Mouse (Mus musculus) ES-CJ7 (cell line): ENCODE measurements around the gene Tbl1xr1.

Experiments
- DNase-seq: peaks from one replicate; pipeline ENCODE4 v3.0.0; 2011; ENCODE audit warnings: low read depth, low spot score

Tbl1xr1 gene

DNA sequence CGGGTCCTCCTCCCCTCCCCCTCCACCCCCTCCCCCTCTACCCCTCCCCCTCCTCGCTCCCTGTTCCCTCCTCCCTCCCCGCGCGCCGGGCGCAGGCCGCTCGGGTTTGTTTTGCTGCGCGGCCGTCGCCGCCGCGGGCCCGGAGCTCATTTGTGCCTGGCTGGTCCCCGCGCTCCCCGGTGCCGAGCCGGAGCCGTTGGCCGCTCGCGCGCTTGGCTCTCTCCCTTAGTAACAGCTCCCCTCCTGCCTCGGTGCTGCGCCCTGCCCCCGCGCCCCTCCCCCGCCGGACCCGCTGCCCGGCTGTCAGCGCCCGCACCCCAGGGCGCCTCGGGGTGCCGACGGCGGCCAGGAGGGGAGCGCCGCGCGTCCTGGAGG lies at the start of gene Tbl1xr1:
TSS of gene Tbl1xr1 (plus strand) at position 92 of the 375 bp plus-strand sequence.
- no peak for DNase-seq

DNA sequence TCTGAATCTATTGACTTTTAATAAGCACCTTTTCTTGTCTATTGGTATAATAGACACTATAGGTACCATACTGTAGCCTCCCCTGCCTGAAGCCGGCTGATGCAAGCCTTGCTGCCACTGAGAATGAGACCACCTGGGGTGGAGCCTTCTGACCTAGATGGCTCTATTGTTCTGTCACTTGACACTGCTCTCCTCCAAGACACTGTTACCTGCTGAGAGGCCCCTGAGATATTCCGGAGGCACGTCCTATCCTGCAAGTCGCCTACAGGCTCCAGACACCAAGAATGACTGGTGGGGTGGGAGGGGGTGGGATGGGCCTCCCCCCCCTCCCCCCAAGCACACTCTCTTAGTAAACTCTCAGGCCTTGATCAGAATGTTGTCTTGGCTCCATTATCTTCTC lies 38.4 kb upstream of the Tbl1xr1 start:
- peak; percentile 99 for DNase-seq

DNA sequence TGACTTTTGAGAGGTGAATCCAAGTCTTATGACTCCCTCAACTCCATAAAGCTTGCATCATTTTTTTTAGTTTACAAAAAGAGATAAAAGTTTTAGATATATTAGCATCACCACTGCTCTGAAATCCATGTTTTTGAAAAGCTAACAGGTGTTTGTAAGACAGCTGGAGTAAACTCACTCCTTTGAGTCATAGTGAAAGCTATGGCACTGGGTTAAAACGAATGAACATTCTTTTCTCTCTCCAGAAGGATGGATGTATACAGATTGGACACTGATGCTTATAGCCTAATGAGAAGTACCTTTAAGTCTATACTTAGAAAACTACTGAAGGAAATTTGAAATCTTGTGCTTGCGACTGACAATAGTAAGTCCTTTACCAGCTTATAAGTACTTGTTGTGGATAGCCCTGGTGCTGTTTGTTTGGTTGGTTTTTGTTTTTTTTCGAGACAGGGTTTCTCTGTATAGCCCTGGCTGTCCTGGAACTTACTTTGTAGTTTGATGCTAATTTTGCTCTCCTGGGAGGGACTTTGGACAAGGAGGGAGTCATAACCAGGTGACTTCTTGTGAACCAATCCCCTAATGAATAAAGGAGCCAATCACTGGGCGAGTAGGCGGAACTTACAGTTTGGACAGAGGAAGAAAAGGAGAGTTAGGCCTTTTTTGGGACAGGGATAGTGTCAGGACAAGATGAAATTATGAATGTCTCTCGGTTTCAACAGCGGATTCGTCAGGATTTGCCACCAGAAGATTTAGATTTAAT lies 37.2 kb upstream of the Tbl1xr1 start:
- peak; percentile 72 for DNase-seq

DNA sequence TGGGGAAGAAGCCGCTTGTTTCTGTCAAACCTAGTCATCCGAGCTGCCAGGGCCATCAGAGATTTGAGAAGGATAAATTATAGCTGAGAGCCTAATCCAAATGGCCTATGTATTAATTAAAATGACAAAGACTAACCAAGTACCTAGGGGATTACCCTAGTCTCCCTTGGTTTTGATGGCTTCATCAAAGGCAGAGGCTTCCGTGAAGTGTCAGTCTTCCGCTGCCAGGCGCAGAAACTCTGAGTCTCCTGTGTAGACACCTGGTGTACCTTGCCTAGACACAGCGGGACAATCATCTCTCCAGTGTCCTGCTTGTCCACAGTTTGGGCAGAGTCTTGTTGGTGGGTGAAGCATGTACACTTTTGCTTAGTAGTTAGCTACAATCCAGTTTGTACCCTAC lies 35.8 kb upstream of the Tbl1xr1 start:
- peak; percentile 36 for DNase-seq

DNA sequence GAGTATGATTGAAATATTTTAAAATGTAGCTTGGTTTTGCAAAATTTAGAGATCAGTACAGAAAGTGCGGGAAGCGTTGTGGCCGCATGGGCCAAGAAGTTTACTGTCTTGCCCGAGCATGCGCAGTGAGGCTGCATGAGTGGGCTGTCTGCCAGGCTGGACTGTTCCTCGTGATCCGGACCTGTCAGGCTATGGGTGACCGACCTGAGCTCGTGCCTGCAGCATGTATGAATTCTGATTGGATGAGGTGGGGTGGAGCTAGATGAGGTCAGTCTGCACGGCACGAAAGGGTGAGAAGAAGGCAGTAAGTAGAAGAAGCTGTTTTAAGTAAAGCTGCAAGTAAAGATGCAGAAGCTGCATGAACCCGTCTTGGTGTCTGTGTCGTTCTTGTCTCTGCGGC lies 29.2 kb upstream of the Tbl1xr1 start:
- peak; percentile 52 for DNase-seq

DNA sequence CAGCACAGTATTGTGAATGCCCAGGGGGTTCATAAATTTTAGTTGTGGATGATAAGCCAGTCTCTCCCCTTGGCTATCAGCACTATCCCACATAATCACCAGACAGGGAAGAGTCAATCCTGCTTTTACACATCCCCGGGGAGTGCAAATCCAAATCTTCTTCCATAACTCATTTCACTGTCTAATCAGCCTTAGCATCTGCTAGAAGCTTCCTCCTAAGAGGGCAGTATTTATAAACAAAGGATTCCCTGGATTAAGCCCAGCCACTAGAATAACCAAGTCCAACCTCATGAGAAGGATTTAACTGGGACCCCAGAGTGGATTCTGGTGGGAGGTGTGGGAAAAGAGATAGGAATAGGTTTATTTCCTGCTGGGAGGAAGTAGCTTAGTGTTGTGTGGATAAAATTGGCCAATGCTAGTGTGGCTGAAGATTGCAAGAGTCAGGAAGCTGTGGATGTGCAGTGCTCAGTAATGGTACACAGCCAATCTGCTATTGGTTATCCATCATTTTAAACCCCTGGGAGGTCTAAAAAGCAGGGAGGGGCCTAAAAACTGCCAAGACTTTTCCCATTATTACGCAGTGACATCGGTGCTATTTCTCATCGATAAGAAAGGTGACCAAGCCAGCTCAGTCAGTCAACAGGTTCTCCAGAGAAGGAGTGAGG lies 19.7 kb upstream of the Tbl1xr1 start:
- DNase-seq, result no peak

DNA sequence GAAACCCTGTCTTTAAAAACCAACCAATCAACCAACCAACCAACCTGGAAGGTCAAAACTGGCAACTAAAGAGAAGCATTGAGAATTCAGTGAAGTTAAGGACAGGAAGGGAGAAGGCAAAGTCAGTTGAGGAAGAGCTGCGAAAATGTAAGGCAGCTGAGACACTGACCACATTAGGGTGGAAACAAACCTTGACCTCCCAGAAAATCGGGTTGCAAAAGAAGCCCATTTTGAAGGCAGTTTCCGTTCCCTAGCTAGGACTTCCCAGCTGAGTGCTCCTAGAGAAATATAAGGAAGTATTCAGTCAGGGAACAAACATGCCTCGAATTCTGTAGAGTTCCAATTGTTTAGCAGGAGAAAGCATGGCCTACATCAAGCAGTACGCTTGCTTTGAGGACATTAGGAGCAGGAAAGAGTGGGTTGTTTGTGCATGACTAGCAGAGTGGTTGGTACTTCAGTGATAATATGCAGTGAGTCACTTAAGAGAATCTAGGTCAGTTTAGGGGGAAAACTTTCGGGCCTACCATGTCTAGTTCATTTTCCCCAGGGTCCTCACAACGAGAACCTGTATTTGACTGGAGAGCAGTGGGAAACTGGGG lies 18.1 kb upstream of the Tbl1xr1 start:
- no peak for DNase-seq

DNA sequence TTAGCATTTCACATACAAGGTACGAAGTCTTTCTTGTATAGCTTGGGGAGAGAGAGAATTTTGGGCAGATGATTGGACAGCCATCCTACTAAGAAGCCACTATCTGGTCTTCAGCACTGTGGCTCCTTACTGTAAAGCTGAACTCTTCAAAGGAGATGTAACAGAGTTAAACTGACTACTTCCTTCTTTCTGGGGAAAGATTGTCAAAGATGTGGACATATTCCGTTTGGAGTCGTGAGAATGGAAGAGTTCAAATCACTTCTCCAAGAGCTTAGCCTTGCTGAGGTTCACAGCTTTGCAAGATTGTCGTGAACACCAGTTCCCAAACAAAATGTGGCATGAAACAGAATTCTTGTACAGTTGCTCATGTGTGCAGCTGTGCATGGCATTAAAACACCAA lies 15.3 kb upstream of the Tbl1xr1 start:
- no peak for DNase-seq

DNA sequence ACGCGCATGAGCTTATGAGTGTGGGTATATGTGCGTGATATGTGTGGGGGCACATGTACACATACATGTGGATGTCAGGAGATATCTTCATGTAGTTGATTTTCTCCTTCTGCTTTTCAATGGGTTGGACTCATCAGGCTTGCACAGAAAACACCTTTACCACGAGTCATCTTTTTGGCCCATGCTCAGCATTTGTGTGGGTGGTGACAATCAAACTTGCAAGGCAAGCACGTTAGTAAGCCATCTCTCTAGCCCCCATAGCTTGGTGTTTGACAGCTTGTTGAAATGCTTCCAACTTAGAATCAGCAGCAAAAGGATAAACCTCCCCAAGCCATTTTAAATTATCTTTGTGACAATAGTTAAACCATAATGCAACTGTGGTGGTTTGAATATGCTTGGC lies 7.8 kb upstream of the Tbl1xr1 start:
- DNase-seq, result no peak

DNA sequence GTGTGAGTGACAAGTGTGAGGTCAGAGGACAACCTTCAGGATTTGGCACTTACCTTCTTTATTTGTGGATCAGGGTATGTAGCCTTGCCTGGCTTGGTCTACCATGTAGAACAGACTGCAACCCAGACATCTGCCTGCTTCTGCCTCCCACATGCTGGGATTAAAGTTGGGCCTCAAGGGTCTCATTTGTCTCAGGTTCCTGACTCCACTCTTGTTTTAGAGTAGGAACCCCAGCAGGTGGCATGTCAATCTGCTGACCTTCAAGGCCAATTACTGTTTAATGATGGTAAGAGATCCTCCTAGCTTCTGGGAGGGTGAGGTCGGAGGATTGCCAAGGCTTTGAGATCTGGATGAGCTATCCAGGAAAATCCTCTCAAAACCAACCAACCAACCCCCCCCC lies 2.5 kb upstream of the Tbl1xr1 start:
- peak; percentile 78 for DNase-seq

DNA sequence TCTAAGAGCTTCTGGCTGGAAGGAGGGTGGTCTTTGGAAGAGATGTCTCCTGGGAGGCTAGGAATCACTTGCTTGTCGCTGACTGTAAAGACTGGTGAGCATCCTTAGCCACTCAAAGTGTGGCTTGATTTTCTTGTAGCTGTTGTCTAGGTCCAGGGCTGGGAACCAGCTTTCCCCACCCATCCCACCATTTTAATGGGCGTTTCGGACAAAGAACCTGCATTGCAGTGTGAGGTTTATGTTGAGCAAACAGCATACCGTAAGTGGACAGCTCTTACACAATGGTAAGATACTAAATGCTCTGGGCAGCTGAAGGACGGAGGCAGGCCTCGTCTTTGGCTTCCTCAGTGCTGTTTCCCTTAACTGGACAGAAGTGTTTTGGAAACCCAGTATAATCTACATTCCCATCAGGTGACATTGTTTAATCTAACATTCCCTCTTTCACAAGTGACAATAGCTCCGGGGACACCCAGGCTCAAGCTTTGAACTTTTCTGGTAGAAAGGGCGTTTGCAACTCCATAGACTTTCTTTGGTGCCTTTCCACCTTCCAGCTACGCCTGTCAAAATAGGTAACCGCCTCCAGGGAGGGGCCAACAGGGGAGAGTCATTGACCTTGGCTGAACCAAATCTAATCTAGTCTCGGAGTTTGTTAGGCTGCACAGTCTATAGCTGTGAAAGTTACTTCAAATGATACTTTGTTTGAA lies 1.7 kb upstream of the Tbl1xr1 start:
- peak; percentile 92 for DNase-seq

DNA sequence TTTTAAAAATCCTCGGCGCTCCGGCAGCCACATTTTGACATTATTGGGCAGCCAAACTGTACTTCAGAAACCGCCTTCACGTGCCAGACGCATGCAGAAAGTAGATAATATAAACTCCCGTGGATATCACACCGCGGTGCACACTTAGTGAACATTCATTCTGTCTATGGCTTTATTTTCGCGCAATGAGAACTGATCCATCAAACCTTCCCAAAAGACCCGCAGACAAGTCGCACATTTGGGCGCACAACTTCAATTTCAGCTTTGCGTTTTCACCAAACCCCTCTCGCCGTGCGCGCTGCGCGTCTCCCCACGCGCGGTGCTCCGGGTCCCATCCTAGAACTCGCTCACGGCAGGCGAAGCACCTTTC lies 950 bp upstream of the Tbl1xr1 start:
- peak; percentile 31 for DNase-seq

DNA sequence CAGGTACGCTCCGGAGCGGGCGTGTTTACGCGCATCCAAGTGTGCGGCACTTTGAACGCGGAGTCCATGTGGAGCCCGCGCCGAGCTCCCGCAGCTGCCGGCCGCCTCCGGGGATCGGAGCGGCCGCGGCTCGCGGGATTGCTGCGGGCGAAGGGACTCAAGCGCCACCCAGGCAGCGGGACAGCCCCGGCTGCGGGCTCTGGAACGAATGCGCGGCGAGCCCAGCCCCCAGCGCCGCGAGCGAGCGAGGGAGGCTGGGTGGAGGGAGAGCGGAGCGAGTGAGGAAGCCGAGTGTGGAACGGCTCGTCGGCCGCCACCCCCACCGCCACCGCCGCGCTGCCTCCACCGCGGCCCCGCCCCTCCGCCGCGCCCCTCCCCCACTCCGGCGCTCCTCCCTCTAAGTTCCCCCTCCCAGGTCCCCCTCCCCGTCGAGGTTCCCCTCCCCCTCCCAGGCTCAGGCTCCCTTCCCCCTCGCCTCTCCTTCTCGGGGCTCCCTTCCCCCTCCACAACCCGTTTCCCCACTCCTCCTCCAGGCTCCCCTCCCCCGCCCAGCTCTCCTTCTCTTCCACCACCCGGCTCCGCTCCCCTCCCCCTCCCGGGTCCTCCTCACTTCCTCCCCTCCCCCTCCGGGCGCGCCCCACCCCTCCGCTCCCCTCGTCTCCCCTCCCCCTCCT lies 428 bp upstream of the Tbl1xr1 start:
- DNase-seq, result peak; percentile 98

DNA sequence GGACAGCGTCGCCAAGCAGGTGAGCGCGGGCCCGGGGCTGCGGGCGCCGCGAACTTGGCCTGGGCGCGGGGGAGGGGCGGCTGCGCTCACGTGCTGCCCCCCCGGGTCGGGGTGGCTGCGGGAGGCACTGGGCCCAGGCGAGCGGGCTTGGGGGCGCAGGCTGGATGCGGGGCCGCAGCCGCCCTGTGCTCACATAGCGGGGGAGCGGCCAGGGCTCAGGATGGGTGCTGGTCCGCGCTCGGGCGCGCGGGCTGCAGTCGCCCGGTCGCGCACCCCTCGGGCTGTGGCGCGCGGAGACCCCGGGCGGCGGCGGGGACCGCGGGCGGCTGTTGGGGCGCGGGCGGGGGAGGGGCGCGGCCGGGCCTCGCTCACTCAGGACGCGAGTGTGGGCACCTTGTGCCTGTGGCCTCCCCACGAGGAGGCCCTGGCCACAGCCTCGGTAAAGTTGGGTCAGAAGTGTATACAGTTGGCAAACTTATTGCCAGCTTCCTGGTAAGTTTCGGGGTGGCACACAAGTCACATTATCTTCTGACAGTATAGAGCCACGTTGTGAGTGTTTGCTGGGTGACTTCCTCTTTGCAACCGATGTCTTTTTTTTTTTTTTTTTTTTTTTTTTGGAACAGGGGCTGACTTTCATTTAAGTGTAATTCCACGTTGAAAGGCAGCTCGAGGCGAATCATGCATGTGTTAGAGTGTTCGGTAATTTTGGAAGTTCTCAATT lies 644 bp downstream of the Tbl1xr1 start:
- no peak for DNase-seq

DNA sequence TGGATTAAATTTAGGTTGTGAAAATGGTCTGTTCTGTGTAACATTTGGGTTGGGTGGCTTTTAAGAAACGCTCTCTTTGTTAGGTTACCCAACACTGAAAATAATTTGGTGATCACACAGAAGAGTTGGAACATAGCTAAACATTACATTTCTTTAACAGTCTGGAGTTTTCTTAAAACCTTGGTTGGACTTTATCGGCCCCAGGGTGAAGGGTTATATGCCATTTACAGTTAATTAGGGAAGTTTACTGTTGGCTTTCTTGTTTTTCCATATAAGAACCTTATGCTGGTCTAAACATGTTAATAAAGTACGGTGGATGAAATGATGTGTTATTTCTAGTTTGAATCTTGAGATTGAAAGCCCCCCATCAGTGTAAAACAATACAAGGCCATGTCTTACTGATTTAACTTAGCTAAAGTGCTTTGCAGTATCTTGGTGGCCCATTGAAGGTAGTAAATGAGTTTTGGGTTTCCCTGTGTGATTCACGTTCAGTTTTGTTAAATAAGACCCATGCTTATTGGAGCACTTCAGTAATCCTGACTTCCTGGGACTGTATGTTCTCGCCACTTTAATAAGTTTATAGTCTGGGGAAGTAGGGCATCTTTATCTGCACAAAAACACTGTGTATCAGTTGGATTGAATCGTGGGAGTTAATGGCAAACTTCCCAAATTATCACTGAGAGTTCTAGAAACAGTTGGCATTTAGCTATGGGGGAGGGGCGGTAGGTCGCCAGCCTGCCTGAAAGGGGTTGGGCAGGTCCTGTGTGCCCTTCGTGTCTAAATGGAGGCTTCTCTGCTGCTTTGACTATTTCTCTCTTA lies 1.4 kb downstream of the Tbl1xr1 start:
- DNase-seq, result peak; percentile 39

DNA sequence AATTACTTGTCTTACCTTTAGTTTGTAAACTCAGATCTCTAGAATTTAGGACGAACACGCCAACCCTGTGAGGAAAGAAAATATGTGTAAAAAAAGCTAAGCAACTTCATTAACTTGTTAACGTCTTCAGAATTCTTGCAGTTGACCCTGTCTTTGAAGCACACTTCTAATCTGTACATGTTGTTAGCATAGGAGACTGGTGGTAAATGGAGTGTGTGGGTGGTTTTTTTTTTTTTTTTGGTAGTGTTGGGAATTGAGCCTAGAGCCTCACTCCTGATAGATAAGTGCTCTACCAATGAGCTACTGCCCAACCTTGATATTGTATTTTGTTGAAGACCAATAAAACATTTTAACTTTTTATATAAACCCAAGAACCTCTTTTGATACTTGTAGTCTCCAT lies 2.1 kb downstream of the Tbl1xr1 start:
- no peak for DNase-seq

DNA sequence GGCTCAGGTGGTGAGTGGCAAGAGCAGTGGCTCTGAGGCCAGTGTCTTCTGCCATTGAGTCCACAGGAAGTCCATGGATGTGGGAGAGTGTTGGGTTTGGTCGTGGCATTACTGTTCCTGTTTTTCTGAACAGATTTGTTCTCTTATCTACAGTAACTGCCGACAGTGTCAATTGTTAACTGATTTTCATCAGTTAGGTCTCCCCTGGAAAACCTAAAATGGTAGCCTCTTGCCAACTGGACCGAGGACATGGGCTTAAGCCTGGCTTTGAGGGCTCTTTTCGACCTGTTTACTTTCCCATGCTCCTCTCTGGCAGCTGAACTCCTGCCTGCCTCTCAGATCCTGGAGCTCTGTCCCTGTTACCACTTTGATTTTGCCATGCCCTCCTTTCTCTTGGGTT lies 5.4 kb downstream of the Tbl1xr1 start:
- DNase-seq, result no peak

DNA sequence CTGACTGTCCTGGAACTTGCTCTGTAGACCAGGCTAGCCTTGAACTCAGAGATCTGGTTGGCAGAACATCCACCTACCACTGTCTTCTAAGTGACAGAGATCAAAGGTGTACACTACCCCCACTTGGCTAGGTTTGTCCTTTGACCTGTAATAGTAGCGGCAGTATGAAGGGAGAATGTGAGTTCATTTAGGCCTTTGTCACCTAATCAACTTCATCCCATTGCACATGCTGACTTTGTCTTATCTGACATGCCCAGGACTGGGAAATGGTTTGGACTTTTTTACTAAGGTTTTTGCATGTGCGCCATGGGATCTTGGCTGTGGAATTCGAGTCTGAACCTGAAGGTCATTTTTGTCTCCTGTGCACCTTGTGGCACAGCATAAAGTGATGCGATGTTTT lies 6.4 kb downstream of the Tbl1xr1 start:
- no peak for DNase-seq

DNA sequence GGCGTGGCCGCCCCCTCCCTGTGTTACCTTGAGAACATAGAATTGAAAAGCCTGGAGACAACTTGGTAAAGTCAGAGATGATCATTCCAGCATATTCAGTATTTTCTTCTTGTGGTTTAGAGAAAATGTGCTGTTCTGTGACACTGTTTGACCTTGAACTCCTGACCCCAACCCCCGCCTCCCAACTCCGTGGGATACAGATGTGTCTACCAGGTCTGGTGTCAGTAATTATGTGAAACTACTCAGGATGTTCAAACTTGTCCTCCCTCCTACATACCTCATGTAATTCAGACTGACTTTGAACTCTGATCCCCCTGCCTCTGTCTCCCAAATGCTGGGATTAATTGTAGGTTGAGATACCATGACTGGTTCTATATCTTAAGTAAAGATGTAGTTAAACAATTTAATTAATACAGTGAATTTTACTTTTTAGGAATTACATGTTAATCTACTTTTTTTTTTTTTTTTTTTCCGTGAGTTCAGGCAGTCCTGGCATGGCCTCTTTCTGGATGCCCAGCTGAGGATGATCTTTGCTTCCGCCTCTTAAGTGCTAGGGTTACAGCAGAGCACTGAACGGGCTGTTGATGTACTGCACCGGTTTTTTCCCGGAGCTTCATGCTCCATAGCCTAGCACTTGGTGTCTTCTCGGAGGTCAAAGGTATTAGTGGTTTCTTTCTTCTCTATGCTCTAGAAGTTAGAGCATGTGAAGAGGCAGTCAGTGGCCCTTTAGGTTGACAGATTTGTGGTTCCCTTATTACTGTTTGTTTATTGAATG lies 8.0 kb downstream of the Tbl1xr1 start:
- DNase-seq, result peak; percentile 84

DNA sequence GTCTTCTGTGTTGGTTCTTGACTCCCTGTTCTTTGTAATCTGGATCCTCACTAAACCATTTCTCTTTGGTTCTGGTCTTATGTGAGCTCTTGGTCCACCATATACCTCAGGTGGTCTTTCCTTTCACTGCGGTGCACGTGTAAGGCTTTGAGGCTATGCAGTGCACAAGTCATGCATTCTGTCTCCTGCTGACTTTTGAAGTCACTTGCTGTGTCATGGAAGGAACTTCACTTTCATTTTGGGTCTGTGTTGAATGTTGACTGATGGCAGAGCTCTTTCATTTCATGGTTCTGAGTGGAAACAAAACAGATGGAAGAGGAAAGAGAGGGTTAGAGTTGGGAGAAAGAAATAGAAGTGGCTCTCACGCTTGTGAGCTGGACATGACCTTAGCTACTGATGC lies 13.4 kb downstream of the Tbl1xr1 start:
- DNase-seq, result no peak
